Mouse (Mus musculus) spleen, adult 2 months (tissue): Measurements from ENCODE around the gene Mns1. TPM values are rescaled to one million over a fixed set of nuclear protein-coding genes. Genes with fewer than 3 reads are reported as not detected.

ENCODE experiments used
- DNase-seq, 2 experiments: peaks; one replicate each; pipeline versions ENCODE4 v3.0.0 to v3.0.0-alpha.2; 2012 to 2021; ENCODE audit warnings: low spot score in 2 of 2, low read depth in 1 of 2
- H3K27ac ChIP-seq: fragments of 200-500 bp; 2 replicates; pipeline ENCODE4 v1.5.1; 2012; ENCODE audit warnings: low read length, inconsistent platforms; ENCODE audit not compliant: insufficient read depth
- H3K27me3 ChIP-seq: fragments of 200-500 bp; 2 replicates; pipeline ENCODE4 v1.6.1; 2012; ENCODE audit warnings: mild to moderate bottlenecking, moderate library complexity, low read length, inconsistent platforms; ENCODE audit not compliant: control insufficient read depth, insufficient read depth
- H3K36me3 ChIP-seq: fragments of 200-500 bp; 2 replicates; pipeline ENCODE4 v1.6.1; 2012; ENCODE audit warnings: mild to moderate bottlenecking, low read length, inconsistent platforms; ENCODE audit not compliant: control insufficient read depth, insufficient read depth
- H3K4me1 ChIP-seq: fragments of 200-500 bp; 2 replicates; pipeline ENCODE4 v1.6.1; 2011; ENCODE audit warnings: inconsistent platforms; ENCODE audit not compliant: control insufficient read depth, insufficient read depth, insufficient read length
- H3K4me3 ChIP-seq: fragments of 200-500 bp; 2 replicates; pipeline ENCODE4 v1.5.1; 2011; ENCODE audit warnings: mild to moderate bottlenecking, inconsistent platforms; ENCODE audit not compliant: insufficient read depth, insufficient read length; ENCODE audit errors: extremely low read depth
- CTCF ChIP-seq: fragments of 200-500 bp; IDR thresholded peaks from 2 replicates; pipeline ENCODE4 v1.5.1; 2011; ENCODE audit warnings: mild to moderate bottlenecking, inconsistent platforms; ENCODE audit not compliant: insufficient read depth, insufficient read length, insufficient replicate concordance; ENCODE audit errors: extremely low read depth
- POLR2A ChIP-seq: fragments of 200-500 bp; IDR thresholded peaks from 2 replicates; pipeline ENCODE4 v1.6.1; 2011; ENCODE audit warnings: low read depth, low read length, inconsistent platforms
- WGBS: fragments of 180-500 bp; shearing (Covaris S2); methylation state at CpG from one replicate; pipeline ENCODE4 v1.1.7; 2018; 5-methylcytosine and 5-hydroxymethylcytosine counted together
- polyA plus RNA-seq: library from polyadenylated mRNA; depleted of rRNA; stranded (reverse); fragments of >200 nt; gene quantifications from 2 replicates; pipeline ENCODE4 v1.2.3, GENCODE M21; 2012; rRNA removed

Mns1 gene
- polyA plus RNA-seq: 0.63 and 0.74 TPM in 2 replicates

GRCm38 (mm10) chr9:72437822-72438701 is at the start of gene Mns1:
Gene Mns1 (plus strand): TSS chr9:72438011.
- TF ChIP-seq CTCF: no peak
- no peak for TF ChIP-seq POLR2A
- Histone ChIP-seq H3K27ac (peak within 1 kb of the TSS; percentile 31; the same call in 1 of the 2 replicates), H3K36me3 (no peaks in the 10 kb centered on the region), H3K27me3 (no peaks in the 10 kb centered on the region), H3K4me3 (peak within 1 kb of the TSS; percentile 73), H3K4me1 (no peaks in the 10 kb centered on the region)
- DNase-seq: peak; percentile 86 to 93
- WGBS: 2% methylated on average over 43 of the region's 43 CpGs

- no peak for TF ChIP-seq CTCF
- no peak for TF ChIP-seq POLR2A
- Histone ChIP-seq H3K4me3 (no peak overlapping the region), H3K27ac (no peak overlapping the region), H3K36me3 (no peaks in the 10 kb centered on the region), H3K27me3 (no peaks in the 10 kb centered on the region), H3K4me1 (no peaks in the 10 kb centered on the region; the same call in 1 of the 2 replicates)
- WGBS: 76% methylated on average over 4 of the region's 4 CpGs
- DNase-seq: no peak
These were observed 48.9 kb upstream of the Mns1 start for GRCm38 (mm10) chr9:72388934-72389333.

- Histone ChIP-seq H3K36me3 (no peaks in the 10 kb centered on the region), H3K4me3 (no peak overlapping the region), H3K27me3 (no peaks in the 10 kb centered on the region), H3K4me1 (no peaks in the 10 kb centered on the region; the same call in 1 of the 2 replicates), H3K27ac (no peak overlapping the region)
- TF ChIP-seq CTCF: no peak
- no peak for TF ChIP-seq POLR2A
- 68% methylated on average over 14 of the region's 14 CpGs for WGBS
- no peak for DNase-seq
These were observed 48.3 kb upstream of the Mns1 start for GRCm38 (mm10) chr9:72389431-72390002.

DNA sequence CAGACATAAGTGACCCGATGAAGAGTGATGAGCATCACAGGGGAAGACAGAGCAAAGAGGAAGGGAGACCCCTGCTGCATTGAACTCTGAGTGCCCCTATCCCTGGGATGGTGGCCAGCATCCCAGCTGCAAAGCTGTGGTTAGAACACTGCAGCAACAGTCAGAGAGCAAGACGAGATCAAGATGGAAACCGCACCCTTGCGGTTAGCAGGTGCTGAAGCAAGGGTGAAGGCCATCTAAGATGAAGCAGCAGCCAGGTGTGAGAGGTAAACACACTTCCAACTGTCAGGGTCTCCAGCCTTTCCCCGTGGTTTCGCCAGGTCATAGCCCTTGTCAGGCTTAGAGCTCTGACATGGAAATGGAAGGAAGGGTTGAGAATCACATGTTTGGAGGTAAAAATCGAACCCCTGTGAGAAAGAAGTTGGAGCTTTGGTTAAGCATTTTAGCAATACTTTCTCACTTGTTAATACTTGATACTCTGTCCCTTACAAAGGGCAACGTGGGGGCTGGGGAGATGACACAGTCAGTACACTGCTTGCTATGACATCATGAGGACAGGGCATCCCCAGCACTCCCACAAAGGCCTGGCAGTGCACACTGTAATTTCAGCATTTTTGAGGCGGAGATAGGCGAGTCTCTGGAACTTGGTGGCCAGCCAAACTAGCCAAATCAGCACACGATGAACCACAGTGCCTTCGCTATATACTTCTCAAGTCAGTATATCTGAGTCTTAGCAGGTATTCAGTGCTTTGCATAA is 47.3 kb upstream of the Mns1 start:
- Histone ChIP-seq H3K27ac (no peak overlapping the region), H3K4me3 (no peak overlapping the region), H3K4me1 (no peaks in the 10 kb centered on the region; the same call in 1 of the 2 replicates), H3K36me3 (no peaks in the 10 kb centered on the region), H3K27me3 (no peaks in the 10 kb centered on the region)
- no peak for DNase-seq
- TF ChIP-seq CTCF (no peak), POLR2A (no peak)
- 74% methylated on average over 12 of the region's 12 CpGs for WGBS

DNA sequence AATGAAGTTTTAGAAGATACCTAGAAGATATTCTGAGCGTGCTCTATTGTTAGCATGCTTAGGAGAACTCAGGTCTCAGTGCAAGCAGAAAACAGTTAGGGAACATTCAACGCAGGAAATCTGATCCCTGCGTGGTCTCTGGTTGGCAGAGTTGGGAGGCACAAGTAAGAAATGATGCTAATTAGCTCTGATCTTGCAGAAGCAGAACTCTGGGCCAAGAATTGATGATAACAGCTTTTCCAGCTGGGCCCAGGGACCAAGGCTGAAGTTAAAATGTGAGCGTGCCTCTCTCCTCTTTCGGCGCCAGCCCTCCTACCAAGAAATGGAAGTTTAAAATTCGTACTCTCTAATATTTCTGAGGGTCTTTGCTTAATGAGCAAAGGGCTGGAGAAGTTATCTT is 45.1 kb upstream of the Mns1 start:
- no peaks in the 10 kb centered on the region for H3K27me3 ChIP-seq
- H3K36me3 ChIP-seq: no peaks in the 10 kb centered on the region
- H3K27ac ChIP-seq: no peak overlapping the region
- no peak overlapping the region for H3K4me3 ChIP-seq
- no peaks in the 10 kb centered on the region; the same call in 1 of the 2 replicates for H3K4me1 ChIP-seq
- no peak for DNase-seq
- no peak for TF ChIP-seq CTCF
- no peak for TF ChIP-seq POLR2A
- 89% methylated on average over 7 of the region's 7 CpGs for WGBS

GRCm38 (mm10) chr9:72393238-72393637 is 44.6 kb upstream of the Mns1 start:
- Histone ChIP-seq H3K27me3 (no peaks in the 10 kb centered on the region), H3K27ac (no peak overlapping the region), H3K36me3 (no peaks in the 10 kb centered on the region), H3K4me1 (no peaks in the 10 kb centered on the region; the same call in 1 of the 2 replicates), H3K4me3 (no peak overlapping the region)
- 88% methylated on average over 15 of the region's 15 CpGs for WGBS
- no peak for TF ChIP-seq CTCF
- TF ChIP-seq POLR2A: no peak
- no peak for DNase-seq
